9 mouse cellular contexts compared by ENCODE assay signal in genomic region chrX:84860012-84860647, GRCm38 (mm10).
DNase-seq lines count a peak whose midpoint lies in the region; ATAC-seq and TF ChIP-seq lines count a peak whose summit lies in the region.
"Had no signal": no experiment of that assay in that cellular context is flagged by ENCODE, and none has a peak within 500 bp of the region (broad histone marks: within the 10 kb centered on the region; RNA-seq: fewer than 3 reads in every experiment).

No protein-coding gene starts in this region.

- H3K9ac ChIP-seq in lung, postnatal 0 days (replicated peaks; ENCODE audit: low read depth): no peak overlapping the region

- no peaks in the 10 kb centered on the region for H3K36me3 ChIP-seq in lung, postnatal 0 days (ENCODE audit: insufficient read depth, low read length)
- no peaks in the 10 kb centered on the region for H3K36me3 ChIP-seq in thymus, adult 2 months (ENCODE audit: control insufficient read depth, insufficient read depth, low read length)

- no peaks in the 10 kb centered on the region for H3K4me1 ChIP-seq in lung, postnatal 0 days (ENCODE audit: insufficient read depth, low read depth, low read length)
- H3K4me1 ChIP-seq in thymus, adult 2 months (replicated peaks; ENCODE audit: control insufficient read depth, insufficient read depth, low read length): no peaks in the 10 kb centered on the region

- no peaks in the 10 kb centered on the region for H3K27me3 ChIP-seq in lung, postnatal 0 days (replicated peaks; ENCODE audit: insufficient read depth, low read length)
- no peaks in the 10 kb centered on the region for H3K27me3 ChIP-seq in thymus, adult 2 months (ENCODE audit: control insufficient read depth, insufficient read depth, low read length)

- intact Hi-C loops in left cerebral cortex, adult 2 months (cut with DNase I): no loop called here

- no peaks in the 10 kb centered on the region for H3K9me3 ChIP-seq in lung, postnatal 0 days (ENCODE audit: low read length)

- H3K4me2 ChIP-seq in lung, postnatal 0 days (replicated peaks; ENCODE audit: low read depth, low read length): no peak overlapping the region

- peak; percentile 52 for ATAC-seq in lung, postnatal 0 days

- WGBS in lung, postnatal 0 days: 43% methylated on average over 3 of the region's 3 CpGs
- WGBS in thymus, adult 2 months: 87% methylated on average over 3 of the region's 3 CpGs

- TF ChIP-seq POLR2A in thymus, adult 2 months (IDR thresholded peaks at IDR 0.05; ENCODE audit: control insufficient read depth, extremely low read depth, insufficient read depth, low read length, poor library complexity): no peak

- no peak overlapping the region for H3K27ac ChIP-seq in left cerebral cortex, adult 2 months
- H3K27ac ChIP-seq in lung, postnatal 0 days (ENCODE audit: low read length): no peak overlapping the region
- H3K27ac ChIP-seq in thymus, adult 2 months (ENCODE audit: control insufficient read depth, insufficient read depth, low read length): no peak overlapping the region

- no peak for TF ChIP-seq EP300 in lung, postnatal 0 days (IDR thresholded peaks at IDR 0.05)

- no peak overlapping the region for H3K4me3 ChIP-seq in left cerebral cortex, adult 2 months
- H3K4me3 ChIP-seq in lung, postnatal 0 days (ENCODE audit: low read depth, low read length): no peak overlapping the region
- H3K4me3 ChIP-seq in thymus, adult 2 months (ENCODE audit: control insufficient read depth, insufficient read depth, low read length): no peak overlapping the region
- H3K4me3 ChIP-seq: myocyte had no signal

- DNase-seq in testis, postnatal 10 days (ENCODE audit: low spot score): peak; percentile 20
- DNase-seq in testis, postnatal 14 days (ENCODE audit: low spot score): no peak
- peak; percentile 3 for DNase-seq in heart, adult 8-10 months (ENCODE audit: low spot score)
- peak; percentile 9 to 22 for DNase-seq in left cerebral cortex, adult 2 months (ENCODE audit: extremely low spot score in 1 of 2, low spot score in 2 of 2)
- DNase-seq in lung, postnatal 0 days (ENCODE audit: low spot score): peak; percentile 26
- DNase-seq in right cerebral cortex, postnatal 14 days: peak; percentile 8
- DNase-seq in thymus, adult 2 months: no peak
- DNase-seq in thymus, postnatal 14 days: no peak

- no peak for TF ChIP-seq CTCF in left cerebral cortex, adult 2 months (IDR thresholded peaks at IDR 0.05)
- no peak for TF ChIP-seq CTCF in lung, postnatal 0 days (IDR thresholded peaks at IDR 0.05)
- no peak for TF ChIP-seq CTCF in thymus, adult 2 months (IDR thresholded peaks at IDR 0.05; ENCODE audit: borderline replicate concordance, control insufficient read depth, extremely low read depth, insufficient read depth, low read length, poor library complexity)

Comparison
In these comparisons a context has a peak if more than half of its experiments do, and no peak if none do; other contexts are left out.
1. DNase-seq: peak in testis, postnatal 10 days (single experiment), heart, adult 8-10 months (single experiment), left cerebral cortex, adult 2 months (2 of 2), lung, postnatal 0 days (single experiment) and right cerebral cortex, postnatal 14 days (single experiment); none in testis, postnatal 14 days (single experiment), thymus, adult 2 months (single experiment) and thymus, postnatal 14 days (single experiment).